Mouse (Mus musculus) heart, postnatal 0 days (tissue): ENCODE results near the gene Maob.

Experiments
- CTCF ChIP-seq: IDR thresholded peaks from 2 replicates; pipeline ENCODE4 v1.5.1; 2016; ENCODE audit warnings: antibody characterized with exemption, control low read depth, low read depth
- EP300 ChIP-seq: IDR thresholded peaks from 2 replicates; pipeline ENCODE4 v1.6.1; 2016; ENCODE audit warnings: antibody characterized with exemption, low read depth

- TF ChIP-seq CTCF (peak; percentile 37), EP300 (no peak)
These were observed 43.1 kb upstream of the Maob start for GRCm38 (mm10) chrX:16860244-16860643.
